Mouse (Mus musculus): ENCODE data around the gene Myo15b. TPM values are rescaled to one million over a fixed set of nuclear protein-coding genes. Genes with fewer than 3 reads are reported as not detected.

Myo15b gene
- polyA plus RNA-seq, 1 experiment from 2014 or later = 0.37 TPM

GRCm38 (mm10) chr11:115832064-115832463 is 26.1 kb upstream of the Myo15b start:
- no peak overlapping the region for H3K4me3 ChIP-seq
- H3K9me3 ChIP-seq (replicated peaks) = no peaks in the 10 kb centered on the region
- 56% methylated on average over 6 of the region's 6 CpGs for WGBS
- peak overlapping the region; percentile 42; the same call in 1 of the 2 replicates for H3K9ac ChIP-seq
- no peak for ATAC-seq (ENCODE audit: insufficient number of reproducible peaks, low FRiP score)
- H3K4me1 ChIP-seq (replicated peaks) = peaks cover 86% of the 10 kb centered on the region
- H3K27ac ChIP-seq (ENCODE audit: poor library complexity, severe bottlenecking) = peak overlapping the region; percentile 91
- peak overlapping the region; percentile 41 for H3K4me2 ChIP-seq
- H3K36me3 ChIP-seq = no peaks in the 10 kb centered on the region
- no peaks in the 10 kb centered on the region for H3K27me3 ChIP-seq (replicated peaks)

GRCm38 (mm10) chr11:115832523-115832922 is 25.7 kb upstream of the Myo15b start:
- H3K9me3 ChIP-seq (replicated peaks) = no peaks in the 10 kb centered on the region
- H3K9ac ChIP-seq = peak overlapping the region; percentile 57; the same call in 1 of the 2 replicates
- H3K4me3 ChIP-seq = no peak overlapping the region
- H3K4me2 ChIP-seq = peak overlapping the region; percentile 38
- peaks cover 86% of the 10 kb centered on the region for H3K4me1 ChIP-seq (replicated peaks)
- WGBS = 11% methylated on average over 8 of the region's 8 CpGs
- H3K36me3 ChIP-seq = no peaks in the 10 kb centered on the region
- H3K27ac ChIP-seq (ENCODE audit: poor library complexity, severe bottlenecking) = peak overlapping the region; percentile 91
- no peaks in the 10 kb centered on the region for H3K27me3 ChIP-seq (replicated peaks)
- no peak for ATAC-seq (ENCODE audit: insufficient number of reproducible peaks, low FRiP score)

- 5% methylated on average over 8 of the region's 8 CpGs for WGBS
- Histone ChIP-seq H3K4me3 (no peak overlapping the region), H3K9me3 (replicated peaks) (no peaks in the 10 kb centered on the region), H3K27ac (ENCODE audit: poor library complexity, severe bottlenecking) (peak overlapping the region; percentile 91), H3K27me3 (replicated peaks) (no peaks in the 10 kb centered on the region), H3K4me1 (replicated peaks) (peaks cover 90% of the 10 kb centered on the region), H3K9ac (0 out of 2 replicates have a peak overlapping the region, but pooled peaks have one; percentile 57), H3K4me2 (peak overlapping the region; percentile 38), H3K36me3 (no peaks in the 10 kb centered on the region)
- ATAC-seq (ENCODE audit: insufficient number of reproducible peaks, low FRiP score) = 0 out of 2 replicates have a peak, but pooled peaks have one; percentile 27
These were observed 25.1 kb upstream of the Myo15b start for GRCm38 (mm10) chr11:115833021-115833513.

GRCm38 (mm10) chr11:115834033-115834432 is 24.2 kb upstream of the Myo15b start:
- no peak overlapping the region for H3K4me3 ChIP-seq
- H3K4me1 ChIP-seq (replicated peaks) = peaks cover 93% of the 10 kb centered on the region
- H3K9me3 ChIP-seq (replicated peaks) = no peaks in the 10 kb centered on the region
- WGBS = 70% methylated on average over 6 of the region's 6 CpGs
- no peak overlapping the region for H3K9ac ChIP-seq
- no peak overlapping the region for H3K4me2 ChIP-seq
- ATAC-seq (ENCODE audit: insufficient number of reproducible peaks, low FRiP score) = no peak
- no peaks in the 10 kb centered on the region for H3K27me3 ChIP-seq (replicated peaks)
- no peaks in the 10 kb centered on the region for H3K36me3 ChIP-seq
- peak overlapping the region; percentile 91 for H3K27ac ChIP-seq (ENCODE audit: poor library complexity, severe bottlenecking)

GRCm38 (mm10) chr11:115836656-115837395 is 21.4 kb upstream of the Myo15b start:
- ATAC-seq (ENCODE audit: insufficient number of reproducible peaks, low FRiP score) = no peak
- H3K9ac ChIP-seq = no peak overlapping the region
- 44% methylated on average over 11 of the region's 11 CpGs for WGBS
- H3K36me3 ChIP-seq = no peaks in the 10 kb centered on the region
- H3K27ac ChIP-seq (ENCODE audit: poor library complexity, severe bottlenecking) = peak overlapping the region; percentile 57
- no peaks in the 10 kb centered on the region for H3K9me3 ChIP-seq (replicated peaks)
- H3K4me3 ChIP-seq = no peak overlapping the region
- no peak overlapping the region for H3K4me2 ChIP-seq
- H3K27me3 ChIP-seq (replicated peaks) = no peaks in the 10 kb centered on the region
- H3K4me1 ChIP-seq (replicated peaks) = peaks cover 87% of the 10 kb centered on the region

GRCm38 (mm10) chr11:115837606-115838345 is 20.4 kb upstream of the Myo15b start:
- no peak for ATAC-seq (ENCODE audit: insufficient number of reproducible peaks, low FRiP score)
- peak overlapping the region; percentile 57 for H3K27ac ChIP-seq (ENCODE audit: poor library complexity, severe bottlenecking)

GRCm38 (mm10) chr11:115838895-115839311 is 19.3 kb upstream of the Myo15b start:
- no peaks in the 10 kb centered on the region for H3K36me3 ChIP-seq
- H3K27me3 ChIP-seq (replicated peaks) = no peaks in the 10 kb centered on the region
- peak overlapping the region; percentile 69 for H3K27ac ChIP-seq (ENCODE audit: poor library complexity, severe bottlenecking)
- peaks cover 87% of the 10 kb centered on the region for H3K4me1 ChIP-seq (replicated peaks)
- H3K4me2 ChIP-seq = no peak overlapping the region
- H3K9me3 ChIP-seq (replicated peaks) = no peaks in the 10 kb centered on the region
- no peak for ATAC-seq (ENCODE audit: insufficient number of reproducible peaks, low FRiP score)
- H3K9ac ChIP-seq = no peak overlapping the region
- WGBS = 45% methylated on average over 4 of the region's 4 CpGs
- no peak overlapping the region for H3K4me3 ChIP-seq

More at GRCm38 (mm10) chr11:115837606-115838345, 20.4 kb upstream of the Myo15b start:
- H3K36me3 ChIP-seq = no peaks in the 10 kb centered on the region
- H3K9ac ChIP-seq = no peak overlapping the region
- H3K4me3 ChIP-seq = no peak overlapping the region
- H3K4me1 ChIP-seq (replicated peaks) = peaks cover 87% of the 10 kb centered on the region
- H3K4me2 ChIP-seq = no peak overlapping the region
- 90% methylated on average over 22 of the region's 22 CpGs for WGBS
- no peaks in the 10 kb centered on the region for H3K9me3 ChIP-seq (replicated peaks)
- no peaks in the 10 kb centered on the region for H3K27me3 ChIP-seq (replicated peaks)

GRCm38 (mm10) chr11:115839732-115840131 is 18.5 kb upstream of the Myo15b start:
- 49% methylated on average over 3 of the region's 3 CpGs for WGBS
- Histone ChIP-seq H3K27me3 (replicated peaks) (no peaks in the 10 kb centered on the region), H3K9me3 (replicated peaks) (no peaks in the 10 kb centered on the region), H3K9ac (peak overlapping the region; percentile 62; the same call in 1 of the 2 replicates), H3K27ac (ENCODE audit: poor library complexity, severe bottlenecking) (peak overlapping the region; percentile 69), H3K4me1 (replicated peaks) (peaks cover 88% of the 10 kb centered on the region), H3K36me3 (peaks cover 3% of the 10 kb centered on the region), H3K4me2 (peak overlapping the region; percentile 3; the same call in 1 of the 2 replicates), H3K4me3 (no peak overlapping the region)
- ATAC-seq (ENCODE audit: insufficient number of reproducible peaks, low FRiP score) = no peak

GRCm38 (mm10) chr11:115841044-115841443 is 17.2 kb upstream of the Myo15b start:
- H3K27ac ChIP-seq (ENCODE audit: poor library complexity, severe bottlenecking) = peak overlapping the region; percentile 97
- WGBS = 83% methylated on average over 6 of the region's 6 CpGs
- no peak overlapping the region for H3K4me2 ChIP-seq
- H3K9me3 ChIP-seq (replicated peaks) = peaks cover 6% of the 10 kb centered on the region
- no peak overlapping the region for H3K9ac ChIP-seq
- H3K36me3 ChIP-seq = peaks cover 16% of the 10 kb centered on the region
- H3K4me3 ChIP-seq = no peak overlapping the region
- peaks cover 85% of the 10 kb centered on the region for H3K4me1 ChIP-seq (replicated peaks)
- no peak for ATAC-seq (ENCODE audit: insufficient number of reproducible peaks, low FRiP score)
- no peaks in the 10 kb centered on the region for H3K27me3 ChIP-seq (replicated peaks)

- Histone ChIP-seq H3K9ac (peak overlapping the region; percentile 43), H3K4me2 (peak overlapping the region; percentile 42)
These were observed 16.1 kb upstream of the Myo15b start for GRCm38 (mm10) chr11:115841961-115842550.

More at GRCm38 (mm10) chr11:115841961-115842550, 16.1 kb upstream of the Myo15b start:
- Histone ChIP-seq H3K4me1 (replicated peaks) (peaks cover 75% of the 10 kb centered on the region), H3K4me3 (no peak overlapping the region), H3K36me3 (peaks cover 27% of the 10 kb centered on the region), H3K27ac (ENCODE audit: poor library complexity, severe bottlenecking) (peak overlapping the region; percentile 97), H3K27me3 (replicated peaks) (no peaks in the 10 kb centered on the region), H3K9me3 (replicated peaks) (peaks cover 6% of the 10 kb centered on the region)
- under 1% methylated on average over 6 of the region's 6 CpGs for WGBS
- peak; percentile 86 for ATAC-seq (ENCODE audit: insufficient number of reproducible peaks, low FRiP score)
